In the genomic region with DNA sequence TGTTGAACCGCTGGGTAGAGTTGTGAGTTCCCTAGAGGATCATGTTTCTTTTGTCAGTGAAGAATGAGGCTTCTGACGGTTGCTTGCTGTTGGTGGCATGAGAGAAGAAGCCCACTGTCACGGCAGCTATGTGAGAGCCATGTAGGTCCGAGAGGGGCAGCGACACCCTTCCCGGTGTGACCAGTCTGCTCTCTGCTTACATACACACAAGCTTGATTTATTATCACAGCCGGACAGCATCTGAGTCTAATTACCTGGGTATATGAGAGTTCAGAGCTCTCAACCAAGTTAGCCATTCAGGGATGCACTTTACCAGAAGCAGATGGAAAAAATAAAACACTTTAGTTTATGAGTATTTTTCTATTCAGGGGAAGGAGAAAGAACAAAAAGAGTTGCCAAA, we compare ENCODE assay signal across 17 mouse cellular contexts. TPM values are rescaled to one million over a fixed set of nuclear protein-coding genes. Genes with fewer than 3 reads are reported as not detected.
"Had no signal": no experiment of that assay in that cellular context is flagged by ENCODE, and none has a peak within 500 bp of the region (broad histone marks: within the 10 kb centered on the region; RNA-seq: fewer than 3 reads in every experiment).

No protein-coding gene starts in this region.

- H3K4me1 ChIP-seq: liver, embryonic 15.5 days; midbrain, embryonic 12.5 days; neural tube, embryonic 13.5 days had no signal

- DNase-seq: kidney, postnatal 10 days; lung, adult 2 months; lung, postnatal 36 days; retina, postnatal 1 day; right cerebral cortex, postnatal 14 days; thymus, postnatal 36 days had no signal

- H3K4me2 ChIP-seq: limb, embryonic 13.5 days; liver, embryonic 15.5 days; midbrain, embryonic 12.5 days; neural tube, embryonic 13.5 days had no signal

- H3K36me3 ChIP-seq: limb, embryonic 13.5 days; liver, embryonic 15.5 days; midbrain, embryonic 12.5 days; neural tube, embryonic 13.5 days had no signal

- H3K9me3 ChIP-seq: limb, embryonic 13.5 days; liver, embryonic 15.5 days; midbrain, embryonic 12.5 days; neural tube, embryonic 13.5 days had no signal

- H3K9ac ChIP-seq: limb, embryonic 13.5 days; liver, embryonic 15.5 days; midbrain, embryonic 12.5 days; neural tube, embryonic 13.5 days had no signal

- ATAC-seq: intestine, postnatal 0 days; lung, postnatal 0 days; midbrain, embryonic 16.5 days had no signal

- H3K27ac ChIP-seq: left cerebral cortex, adult 2 months; limb, embryonic 13.5 days; liver, embryonic 15.5 days; midbrain, embryonic 12.5 days; neural tube, embryonic 13.5 days had no signal

- H3K27me3 ChIP-seq: limb, embryonic 13.5 days; liver, embryonic 15.5 days; midbrain, embryonic 12.5 days; neural tube, embryonic 13.5 days had no signal

- H3K4me3 ChIP-seq: left cerebral cortex, adult 2 months; limb, embryonic 13.5 days; liver, embryonic 15.5 days; midbrain, embryonic 12.5 days; neural tube, embryonic 13.5 days had no signal

RNA-seq across cellular contexts. Expression of a gene that starts 18.8 kb away (rescaled TPM):
- total RNA-seq: layer of hippocampus, postnatal 25 days; left cerebral cortex, adult 2 months; left cerebral cortex, postnatal 25 days had no signal
- polyA plus RNA-seq: lung, adult 2 months; lung, postnatal 0 days; midbrain, embryonic 16.5 days; neural tube, embryonic 13.5 days; small intestine, adult 2 months had no signal
